Mouse (Mus musculus) thymus, adult 2 months (tissue): Measurements from ENCODE around the gene Vmn1r93. TPM values are rescaled to one million over a fixed set of nuclear protein-coding genes. Genes with fewer than 3 reads are reported as not detected.
"Not testable (repeated sequence)": the region's sequence is repeated elsewhere in the genome, so short reads cannot be mapped to it uniquely, and the experiment has no call there.

Source experiments
- DNase-seq: peaks from one replicate; pipeline ENCODE4 v3.0.0; 2021
- H3K27ac ChIP-seq: fragments of 200-500 bp; 2 replicates; pipeline ENCODE4 v1.5.1; 2012; ENCODE audit warnings: low read length, control low read depth; ENCODE audit not compliant: control insufficient read depth, insufficient read depth
- H3K27me3 ChIP-seq: fragments of 200-500 bp; 2 replicates; pipeline ENCODE4 v1.6.1; 2012; ENCODE audit warnings: mild to moderate bottlenecking, low read length, moderate library complexity, mixed read lengths; ENCODE audit not compliant: control insufficient read depth, insufficient read depth
- H3K36me3 ChIP-seq: fragments of 200-500 bp; 2 replicates; pipeline ENCODE4 v1.6.1; 2012; ENCODE audit warnings: mild to moderate bottlenecking, low read length, moderate library complexity; ENCODE audit not compliant: control insufficient read depth, insufficient read depth
- H3K4me1 ChIP-seq: fragments of 200-500 bp; replicated peaks from 2 replicates; pipeline ENCODE4 v1.6.1; 2012; ENCODE audit warnings: low read length; ENCODE audit not compliant: control insufficient read depth, insufficient read depth
- H3K4me3 ChIP-seq: fragments of 200-500 bp; 2 replicates; pipeline ENCODE4 v1.5.1; 2012; ENCODE audit warnings: mild to moderate bottlenecking, low read length, control low read depth, moderate library complexity; ENCODE audit not compliant: control insufficient read depth, insufficient read depth
- WGBS: fragments of 180-500 bp; shearing (Covaris S2); methylation state at CpG from one replicate; pipeline ENCODE4 v1.1.7; 2018; 5-methylcytosine and 5-hydroxymethylcytosine counted together
- polyA plus RNA-seq: library from polyadenylated mRNA; depleted of rRNA; stranded (reverse); fragments of >200 nt; gene quantifications from 2 replicates; pipeline ENCODE4 v1.2.3, GENCODE M21; 2012; rRNA removed

Gene Vmn1r93
- not detected in 2 replicates for polyA plus RNA-seq

GRCm38 (mm10) chr7:20138988-20139387 is at the start of gene Vmn1r93:
TSS of gene Vmn1r93 (minus strand) at chr7:20139088.
- not testable (repeated sequence) for H3K36me3 ChIP-seq, H3K4me1 ChIP-seq, DNase-seq, H3K27ac ChIP-seq, H3K4me3 ChIP-seq, H3K27me3 ChIP-seq
- WGBS: no CpG with 5 or more reads among the region's 5 CpGs

- not testable (repeated sequence) for H3K36me3 ChIP-seq, H3K4me3 ChIP-seq, H3K27me3 ChIP-seq, H3K27ac ChIP-seq, DNase-seq, H3K4me1 ChIP-seq
- WGBS: no CpG with 5 or more reads among the region's 3 CpGs
Observed at GRCm38 (mm10) chr7:20168277-20168676, 29.4 kb upstream of the Vmn1r93 start, which contains the start of gene Vmn1r94. TSS of gene Vmn1r94 (minus strand) at chr7:20168377.

- H3K4me3 ChIP-seq, H3K27ac ChIP-seq, H3K27me3 ChIP-seq, H3K36me3 ChIP-seq, DNase-seq, H3K4me1 ChIP-seq: not testable (repeated sequence)
- no CpG with 5 or more reads among the region's 2 CpGs for WGBS
Observed at GRCm38 (mm10) chr7:20122479-20122878, 16.4 kb downstream of the Vmn1r93 start, which contains the start of gene Gm16442. TSS of gene Gm16442 (minus strand) at chr7:20122579.

- H3K36me3 ChIP-seq, DNase-seq, H3K4me3 ChIP-seq, H3K27ac ChIP-seq, H3K4me1 ChIP-seq, H3K27me3 ChIP-seq: not testable (repeated sequence)
- 90% methylated on average over 5 of the region's 5 CpGs for WGBS
Observed at GRCm38 (mm10) chr7:20099380-20099779, 39.5 kb downstream of the Vmn1r93 start, which contains the start of gene Vmn1r91. TSS of gene Vmn1r91 (plus strand) at chr7:20099680.

Other genes starting within 250 kb of the Vmn1r93 start
- 74.9 and 82.4 TPM in 2 replicates for gene Pvr, start 217.9 kb downstream of the Vmn1r93 start, polyA plus RNA-seq
- gene Igsf23, start 188.3 kb downstream of the Vmn1r93 start, polyA plus RNA-seq: 17.3 and 22.4 TPM in 2 replicates
- gene Ceacam20, start 173.7 kb downstream of the Vmn1r93 start, polyA plus RNA-seq: 0.49 and 0.57 TPM in 2 replicates
- gene Nlrp9b, start 147.6 kb downstream of the Vmn1r93 start, polyA plus RNA-seq: 0.03 TPM in 1 of 2 replicates, not detected in the other
- gene Vmn1r91, start 39.4 kb downstream of the Vmn1r93 start, polyA plus RNA-seq: not detected in 2 replicates
- gene Gm16442, start 16.5 kb downstream of the Vmn1r93 start, polyA plus RNA-seq: not detected in 2 replicates
- gene Vmn1r94, start 29.3 kb upstream of the Vmn1r93 start, polyA plus RNA-seq: not detected in 2 replicates
- not detected in 2 replicates for gene Vmn1r95, start 54.6 kb upstream of the Vmn1r93 start, polyA plus RNA-seq
- gene Gm6164, start 66.5 kb upstream of the Vmn1r93 start, polyA plus RNA-seq: not detected in 2 replicates
- not detected in 2 replicates for gene Gm4498, start 94.7 kb upstream of the Vmn1r93 start, polyA plus RNA-seq
- gene Gm5890, start 123.7 kb upstream of the Vmn1r93 start, polyA plus RNA-seq: not detected in 2 replicates
- gene Gm4133, start 195.0 kb upstream of the Vmn1r93 start, polyA plus RNA-seq: not detected in 2 replicates
- not detected in 2 replicates for gene Gm5728, start 236.3 kb upstream of the Vmn1r93 start, polyA plus RNA-seq